Mouse (Mus musculus): ENCODE results near the gene Tmem190. TPM values are rescaled to one million over a fixed set of nuclear protein-coding genes. Genes with fewer than 3 reads are reported as not detected.
A peak's percentile ranks its signal among the peaks of the same experiment; 100 is the strongest.
"Not testable (repeated sequence)": the region's sequence is repeated elsewhere in the genome, so short reads cannot be mapped to it uniquely, and the experiment has no call there.

Gene Tmem190
- total and polyA plus RNA-seq, 3 experiments = not detected

DNA sequence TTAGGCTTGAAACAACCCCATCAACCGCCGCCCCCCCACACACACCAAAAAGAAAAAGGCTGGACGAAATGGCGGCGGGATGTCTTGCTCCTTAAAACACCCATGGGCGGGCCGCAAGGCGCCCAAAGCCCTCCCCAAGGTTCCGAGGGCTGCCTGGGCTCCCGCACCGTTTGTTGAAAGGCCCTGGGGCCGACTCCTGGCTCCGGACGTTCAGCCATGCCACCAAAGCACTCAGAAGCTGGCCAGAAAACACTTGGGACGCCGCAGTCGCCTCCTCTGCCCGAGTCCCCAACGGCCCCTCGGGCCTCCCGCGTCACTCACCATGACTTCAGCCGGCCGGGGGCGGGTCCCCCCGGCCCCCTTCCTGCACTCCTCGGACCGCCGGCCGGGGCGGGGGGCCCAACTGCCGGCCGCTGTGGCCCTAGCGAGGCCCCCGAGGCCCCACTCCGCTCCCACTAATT lies 29.1 kb downstream of the Tmem190 start:
- Histone ChIP-seq H3K36me3 (replicated peaks) (peaks cover 57% of the 10 kb centered on the region), H3K9me3 (replicated peaks) (no peaks in the 10 kb centered on the region), H3K4me1 (ENCODE audit: insufficient read depth, low read depth, low read length) (peaks cover 43% of the 10 kb centered on the region), H3K27me3 (ENCODE audit: insufficient read depth, low read length) (no peaks in the 10 kb centered on the region), H3K4me3 (ENCODE audit: low read depth, low read length) (peak overlapping the region; percentile 82)
- TF ChIP-seq GATA1 (IDR thresholded peaks at IDR 0.05; ENCODE audit: borderline replicate concordance, low read length) = no peak
- no peak for TF ChIP-seq CTCF (IDR thresholded peaks at IDR 0.05; ENCODE audit: low read depth, low read length)
- no peak for TF ChIP-seq POLR2AphosphoS5 (IDR thresholded peaks at IDR 0.05; ENCODE audit: insufficient replicate concordance, low read depth, low read length)
- TF ChIP-seq GATA2 (IDR thresholded peaks at IDR 0.05; ENCODE audit: borderline replicate concordance, low read depth, low read length) = no peak
- TF ChIP-seq TAL1 (conservative IDR thresholded peaks at IDR 0.05; ENCODE audit: low read depth, low read length) = no peak
- ATAC-seq (ENCODE audit: extremely low read depth, insufficient number of reproducible peaks, low FRiP score, poor library complexity, severe bottlenecking) (no peak), DNase-seq (ENCODE audit: low spot score) (no peak)

DNA sequence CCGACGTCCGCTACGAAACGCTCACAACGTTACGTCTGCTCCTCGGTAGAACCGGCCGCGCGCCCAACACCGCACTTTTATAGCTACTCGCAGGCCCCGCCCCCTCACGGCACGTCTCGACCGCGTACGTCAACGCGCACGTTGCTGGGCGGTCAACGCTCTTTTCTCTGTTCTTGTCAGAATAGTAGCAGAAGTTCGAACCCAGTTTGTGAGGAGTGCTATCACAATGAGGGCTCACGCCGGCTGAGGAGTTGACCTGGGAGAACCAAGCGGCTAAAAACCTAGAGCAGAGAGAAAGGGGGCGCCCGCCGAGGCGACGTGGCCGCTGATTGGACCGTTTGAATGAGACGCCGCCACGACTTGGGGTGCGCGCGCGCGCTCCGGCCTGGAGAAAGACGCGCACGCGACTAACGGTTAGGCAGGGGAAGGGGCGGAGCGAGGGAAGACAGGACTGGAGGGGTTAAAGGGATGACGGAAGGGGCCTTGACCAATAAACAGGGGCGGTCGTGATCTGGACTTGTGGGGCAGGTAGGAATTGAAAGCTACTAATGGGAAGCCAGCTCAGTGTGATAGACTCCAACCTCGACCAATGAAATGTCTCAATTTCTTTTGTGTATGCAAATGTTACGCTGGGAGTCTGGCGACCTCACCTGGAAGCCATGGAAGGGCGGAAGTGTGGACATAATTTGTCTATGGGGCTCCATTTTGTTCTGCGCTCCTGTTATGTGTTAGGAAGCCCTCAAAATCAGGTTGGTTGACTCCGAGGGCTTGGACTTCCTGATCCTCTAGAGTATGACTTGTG lies 29.8 kb downstream of the Tmem190 start, which contains the start of gene Ube2s:
Gene Ube2s (minus strand): TSS at position 288 of the 802 bp plus-strand sequence.
- Histone ChIP-seq H3K4me1 (ENCODE audit: insufficient read depth, low read depth, low read length) (peaks cover 38% of the 10 kb centered on the region), H3K27me3 (ENCODE audit: insufficient read depth, low read length) (no peaks in the 10 kb centered on the region), H3K4me3 (ENCODE audit: low read depth, low read length) (peak within 1 kb of the TSS; percentile 82), H3K36me3 (replicated peaks) (peaks cover 51% of the 10 kb centered on the region), H3K9me3 (replicated peaks) (no peaks in the 10 kb centered on the region)
- TF ChIP-seq CTCF (IDR thresholded peaks at IDR 0.05; ENCODE audit: low read depth, low read length) = no peak
- no peak for TF ChIP-seq GATA2 (IDR thresholded peaks at IDR 0.05; ENCODE audit: borderline replicate concordance, low read depth, low read length)
- TF ChIP-seq POLR2AphosphoS5 (IDR thresholded peaks at IDR 0.05; ENCODE audit: insufficient replicate concordance, low read depth, low read length) = no peak
- TF ChIP-seq GATA1 (IDR thresholded peaks at IDR 0.05; ENCODE audit: borderline replicate concordance, low read length) = no peak
- no peak for TF ChIP-seq TAL1 (conservative IDR thresholded peaks at IDR 0.05; ENCODE audit: low read depth, low read length)
- peak; percentile 95 for ATAC-seq (ENCODE audit: extremely low read depth, insufficient number of reproducible peaks, low FRiP score, poor library complexity, severe bottlenecking)
- DNase-seq (ENCODE audit: low spot score) = peak; percentile 90

DNA sequence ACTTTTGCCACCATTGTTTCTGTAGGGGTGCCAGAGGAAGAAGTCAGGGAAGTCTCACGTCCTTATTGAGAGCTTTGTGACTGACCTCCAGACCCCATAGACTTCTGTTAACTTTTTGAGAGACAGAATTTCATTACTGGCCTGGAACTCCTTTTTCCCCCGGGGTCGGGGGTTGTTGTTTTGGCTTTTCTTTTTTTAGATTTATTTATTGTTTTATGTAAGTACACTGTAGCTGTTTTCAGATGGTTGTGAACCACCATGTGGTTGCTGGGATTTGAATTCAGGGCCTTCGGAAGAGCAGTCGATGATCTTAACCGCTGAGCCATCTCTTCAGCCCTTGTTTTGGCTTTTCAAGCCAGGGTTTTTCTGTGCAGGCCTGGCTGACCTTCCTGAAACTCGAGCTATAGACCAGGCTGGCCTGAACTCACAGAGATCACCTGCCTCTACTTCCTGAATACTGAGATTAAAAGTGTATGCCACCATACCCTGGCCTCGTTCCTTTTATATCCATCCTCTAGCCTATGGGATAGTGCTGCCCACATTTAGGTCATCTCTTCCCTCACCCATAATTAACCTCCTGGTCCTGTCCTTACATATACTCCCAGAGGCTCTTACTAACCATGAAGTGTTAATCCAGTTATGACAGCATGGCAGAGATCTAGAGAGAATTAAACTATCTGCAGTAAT lies 30.5 kb downstream of the Tmem190 start:
- Histone ChIP-seq H3K4me3 (ENCODE audit: low read depth, low read length) (peak overlapping the region; percentile 82), H3K9me3 (replicated peaks) (no peaks in the 10 kb centered on the region), H3K36me3 (replicated peaks) (peaks cover 47% of the 10 kb centered on the region), H3K4me1 (ENCODE audit: insufficient read depth, low read depth, low read length) (peaks cover 34% of the 10 kb centered on the region), H3K27me3 (ENCODE audit: insufficient read depth, low read length) (no peaks in the 10 kb centered on the region)
- ATAC-seq (ENCODE audit: extremely low read depth, insufficient number of reproducible peaks, low FRiP score, poor library complexity, severe bottlenecking) = no peak
- DNase-seq (ENCODE audit: low spot score) = no peak
- TF ChIP-seq GATA2 (IDR thresholded peaks at IDR 0.05; ENCODE audit: borderline replicate concordance, low read depth, low read length) = no peak
- no peak for TF ChIP-seq GATA1 (IDR thresholded peaks at IDR 0.05; ENCODE audit: borderline replicate concordance, low read length)
- TF ChIP-seq CTCF (IDR thresholded peaks at IDR 0.05; ENCODE audit: low read depth, low read length) = no peak
- TF ChIP-seq TAL1 (conservative IDR thresholded peaks at IDR 0.05; ENCODE audit: low read depth, low read length) = no peak
- TF ChIP-seq POLR2AphosphoS5 (IDR thresholded peaks at IDR 0.05; ENCODE audit: insufficient replicate concordance, low read depth, low read length) = no peak

DNA sequence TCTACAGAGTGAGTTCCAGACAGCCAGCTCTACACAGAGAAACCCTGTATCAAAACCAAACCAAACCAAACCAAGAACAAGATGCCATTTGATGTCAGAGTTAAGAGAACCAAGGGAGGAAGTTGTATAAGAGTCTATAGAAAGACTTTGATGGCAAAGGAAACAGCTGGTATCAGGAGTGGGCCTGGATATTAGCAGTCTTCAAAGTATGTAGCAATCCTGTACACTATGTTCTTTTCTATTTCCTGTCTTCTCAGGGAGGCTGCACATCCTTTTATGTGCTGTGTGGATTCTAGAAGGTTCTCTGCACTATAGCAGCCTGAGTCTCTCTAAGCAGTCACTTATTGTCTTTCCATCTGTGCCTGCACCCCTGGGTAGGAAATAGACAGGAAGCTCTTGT lies 33.8 kb downstream of the Tmem190 start:
- no peaks in the 10 kb centered on the region for H3K9me3 ChIP-seq (replicated peaks)
- H3K4me1 ChIP-seq (ENCODE audit: insufficient read depth, low read depth, low read length) = peaks cover 8% of the 10 kb centered on the region
- H3K4me3 ChIP-seq (ENCODE audit: low read depth, low read length) = no peak overlapping the region
- H3K27me3 ChIP-seq (ENCODE audit: insufficient read depth, low read length) = peaks cover under 1% of the 10 kb centered on the region; the same call in 1 of the 2 replicates
- no peak for DNase-seq (ENCODE audit: low spot score)
- TF ChIP-seq GATA2 (IDR thresholded peaks at IDR 0.05; ENCODE audit: borderline replicate concordance, low read depth, low read length) (no peak), GATA1 (IDR thresholded peaks at IDR 0.05; ENCODE audit: borderline replicate concordance, low read length) (no peak), CTCF (IDR thresholded peaks at IDR 0.05; ENCODE audit: low read depth, low read length) (no peak), TAL1 (conservative IDR thresholded peaks at IDR 0.05; ENCODE audit: low read depth, low read length) (no peak), POLR2AphosphoS5 (IDR thresholded peaks at IDR 0.05; ENCODE audit: insufficient replicate concordance, low read depth, low read length) (no peak)
- peaks cover 17% of the 10 kb centered on the region for H3K36me3 ChIP-seq (replicated peaks)
- ATAC-seq (ENCODE audit: extremely low read depth, insufficient number of reproducible peaks, low FRiP score, poor library complexity, severe bottlenecking) = no peak

DNA sequence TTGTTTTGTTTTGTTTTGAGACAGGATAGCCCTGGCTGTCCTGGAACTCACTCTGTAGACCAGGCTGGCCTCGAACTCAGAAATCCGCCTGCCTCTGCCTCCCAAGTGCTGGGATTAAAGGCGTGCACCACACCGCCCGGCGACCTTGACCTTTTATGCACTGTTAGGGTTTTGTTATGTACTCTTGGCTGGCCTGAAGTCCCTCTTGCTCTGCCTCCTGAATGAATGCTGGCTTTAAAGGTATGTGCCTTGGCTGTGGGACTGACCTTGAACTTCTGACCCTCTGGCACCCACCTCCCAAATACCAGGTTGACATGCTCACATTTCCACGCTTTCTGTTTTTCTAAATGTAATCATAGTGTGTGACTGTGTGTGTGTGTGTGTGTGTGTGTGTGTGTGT lies 38.2 kb downstream of the Tmem190 start:
- not testable (repeated sequence) for H3K9me3 ChIP-seq (replicated peaks); H3K4me3 ChIP-seq (ENCODE audit: low read depth, low read length); DNase-seq (ENCODE audit: low spot score); H3K4me1 ChIP-seq (ENCODE audit: insufficient read depth, low read depth, low read length); H3K36me3 ChIP-seq (replicated peaks); ATAC-seq (ENCODE audit: extremely low read depth, insufficient number of reproducible peaks, low FRiP score, poor library complexity, severe bottlenecking)
- H3K27me3 ChIP-seq (ENCODE audit: insufficient read depth, low read length) = peaks cover 21% of the 10 kb centered on the region

DNA sequence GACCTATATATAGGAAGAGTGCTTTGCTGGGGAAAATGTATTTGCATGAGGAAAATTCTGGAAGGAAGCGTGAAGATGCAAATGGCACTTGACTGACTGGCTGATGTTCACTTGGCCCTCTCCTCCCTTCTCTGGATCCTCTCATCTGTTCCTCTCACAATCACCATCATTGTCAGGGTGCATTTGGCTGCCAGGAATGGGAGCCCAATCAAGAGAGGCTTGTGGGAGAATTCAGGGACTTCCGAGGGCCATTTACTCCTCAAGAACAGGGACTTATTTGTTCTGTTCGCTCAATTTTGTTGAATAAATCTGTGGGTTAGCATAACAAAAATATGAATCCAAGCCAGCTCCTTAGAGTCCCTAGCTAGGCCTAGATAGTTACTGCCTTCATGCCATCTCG lies 39.0 kb downstream of the Tmem190 start:
- ATAC-seq (ENCODE audit: extremely low read depth, insufficient number of reproducible peaks, low FRiP score, poor library complexity, severe bottlenecking) = no peak
- Histone ChIP-seq H3K4me1 (ENCODE audit: insufficient read depth, low read depth, low read length) (no peaks in the 10 kb centered on the region), H3K4me3 (ENCODE audit: low read depth, low read length) (no peak overlapping the region), H3K27me3 (ENCODE audit: insufficient read depth, low read length) (peaks cover 21% of the 10 kb centered on the region), H3K36me3 (replicated peaks) (no peaks in the 10 kb centered on the region), H3K9me3 (replicated peaks) (no peaks in the 10 kb centered on the region)
- no peak for TF ChIP-seq CTCF (IDR thresholded peaks at IDR 0.05; ENCODE audit: low read depth, low read length)
- TF ChIP-seq POLR2AphosphoS5 (IDR thresholded peaks at IDR 0.05; ENCODE audit: insufficient replicate concordance, low read depth, low read length) = no peak
- TF ChIP-seq GATA1 (IDR thresholded peaks at IDR 0.05; ENCODE audit: borderline replicate concordance, low read length) = no peak
- TF ChIP-seq GATA2 (IDR thresholded peaks at IDR 0.05; ENCODE audit: borderline replicate concordance, low read depth, low read length) = no peak
- no peak for TF ChIP-seq TAL1 (conservative IDR thresholded peaks at IDR 0.05; ENCODE audit: low read depth, low read length)
- no peak for DNase-seq (ENCODE audit: low spot score)

Measured in G1E (cell line).